Mouse (Mus musculus): ENCODE results near the gene Mrps9.
"Not testable (repeated sequence)": the region's sequence is repeated elsewhere in the genome, so short reads cannot be mapped to it uniquely, and the experiment has no call there.

The Mrps9 gene

GRCm38 (mm10) chr1:42850663-42851397 lies at the start of gene Mrps9:
TSS of gene Mrps9 (plus strand) at chr1:42851233.
- peak; percentile 98 for DNase-seq

- DNase-seq: no peak
These were observed 37.7 kb upstream of the Mrps9 start for GRCm38 (mm10) chr1:42813301-42813845.

- no peak for DNase-seq
These were observed 36.0 kb upstream of the Mrps9 start for GRCm38 (mm10) chr1:42814798-42815619.

GRCm38 (mm10) chr1:42851398-42851767 lies 350 bp downstream of the Mrps9 start:
- DNase-seq: no peak

DNA sequence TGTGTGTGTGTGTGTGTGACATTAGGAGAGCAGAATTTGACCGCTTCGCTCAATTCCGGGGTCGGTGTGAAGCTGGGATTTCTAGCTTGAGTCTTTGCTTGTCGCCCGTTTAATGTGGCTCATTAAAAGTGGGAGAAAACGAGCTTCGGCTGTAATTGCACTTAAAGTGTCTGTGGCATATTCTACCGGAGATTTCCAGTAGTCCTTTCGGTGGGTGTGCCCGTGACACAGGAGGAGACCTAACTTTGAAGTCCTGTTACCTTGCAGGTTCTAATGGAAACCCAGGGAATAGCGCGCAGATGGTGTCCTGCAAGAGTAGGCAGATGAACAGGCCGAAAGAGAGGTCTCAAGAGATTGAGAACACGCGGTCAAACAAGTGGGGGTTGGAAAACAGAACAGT lies 777 bp downstream of the Mrps9 start:
- DNase-seq: no peak

- DNase-seq: no peak
These were observed 13.8 kb downstream of the Mrps9 start for GRCm38 (mm10) chr1:42864719-42865250.

- DNase-seq: no peak
These were observed 14.4 kb downstream of the Mrps9 start for GRCm38 (mm10) chr1:42865336-42865939.

- no peak for DNase-seq
These were observed 15.0 kb downstream of the Mrps9 start for GRCm38 (mm10) chr1:42865986-42866385.

DNA sequence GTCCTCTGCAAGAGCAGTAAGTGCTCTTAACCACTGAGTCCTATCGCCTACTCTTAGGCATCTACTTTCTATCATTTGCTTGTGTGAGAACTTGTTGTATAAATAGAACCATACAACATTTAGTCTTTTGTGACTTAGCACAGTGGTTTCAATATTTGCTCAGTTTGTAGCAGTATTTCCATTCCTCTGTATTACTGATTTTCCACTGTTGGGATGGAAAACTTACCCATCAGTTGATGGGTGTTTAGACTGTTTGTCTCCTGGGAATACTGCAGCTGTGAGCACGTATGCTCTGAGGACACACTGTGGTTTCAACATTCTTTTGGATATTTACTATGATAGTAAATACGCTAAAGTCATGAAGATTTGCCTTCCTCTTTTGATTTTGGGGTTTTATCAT lies 16.2 kb downstream of the Mrps9 start:
- DNase-seq: no peak

DNA sequence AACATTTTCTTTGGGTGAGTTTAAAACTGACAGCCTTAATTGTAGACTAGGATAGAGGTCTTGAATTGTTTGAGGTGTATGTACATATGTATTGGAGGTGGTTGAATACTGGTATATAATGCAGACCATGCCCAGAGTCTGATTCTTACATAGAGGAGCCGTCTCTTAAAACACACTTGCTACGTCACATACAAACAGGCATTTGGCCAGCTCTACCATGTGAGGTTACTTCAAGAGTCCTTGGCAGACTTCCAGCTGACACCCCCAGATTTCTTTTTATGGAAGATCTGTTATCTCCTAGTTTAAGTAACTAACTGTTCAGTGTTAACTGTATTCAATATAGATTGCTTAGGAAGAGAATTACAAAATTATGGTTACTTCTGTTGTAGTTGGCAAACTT lies 23.1 kb downstream of the Mrps9 start:
- DNase-seq: no peak

- DNase-seq: no peak
These were observed 24.2 kb downstream of the Mrps9 start for GRCm38 (mm10) chr1:42875271-42875670.

- DNase-seq: no peak
These were observed 25.5 kb downstream of the Mrps9 start for GRCm38 (mm10) chr1:42876463-42877093.

GRCm38 (mm10) chr1:42877264-42877663 lies 26.2 kb downstream of the Mrps9 start:
- DNase-seq: no peak

DNA sequence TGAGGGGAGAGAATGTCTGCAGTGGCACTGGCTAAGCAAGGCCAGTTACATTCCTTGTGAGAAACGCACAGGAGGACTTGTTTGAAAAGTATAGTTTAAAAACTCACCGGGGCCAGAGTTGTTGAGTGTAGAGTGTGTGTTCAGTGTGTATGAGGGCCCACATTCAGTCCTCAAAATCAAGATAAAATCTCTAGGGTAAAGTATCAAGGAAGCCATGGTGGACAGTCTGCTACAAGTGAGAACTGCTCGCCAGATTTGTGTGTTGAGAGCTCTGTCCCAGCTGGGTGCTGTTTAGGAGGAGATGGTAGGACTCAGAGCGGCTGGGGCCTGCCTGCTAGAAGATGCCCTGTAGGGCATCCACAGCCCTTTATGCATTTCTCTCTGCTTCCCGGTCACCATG lies 27.8 kb downstream of the Mrps9 start:
- no peak for DNase-seq

DNA sequence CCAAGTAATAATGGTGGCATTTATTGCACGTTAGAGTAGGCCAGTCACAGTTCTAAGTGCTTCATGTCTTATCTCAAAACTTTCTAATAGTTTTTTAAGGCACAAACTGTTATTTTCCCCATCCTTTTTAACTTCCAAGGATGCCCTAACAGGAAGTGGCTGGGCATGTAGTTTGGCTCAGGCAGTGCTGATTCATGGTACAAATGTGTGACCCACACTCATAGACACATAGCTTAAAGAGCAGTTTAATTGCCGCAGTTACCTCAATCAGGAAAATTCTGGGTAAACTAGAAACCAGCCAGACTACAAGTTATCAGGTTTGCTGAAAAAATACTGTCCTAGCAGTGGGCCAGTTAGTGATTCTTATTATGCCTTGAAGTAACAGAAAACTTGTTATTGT lies 31.2 kb downstream of the Mrps9 start:
- no peak for DNase-seq

- not testable (repeated sequence) for DNase-seq
These were observed 32.4 kb downstream of the Mrps9 start for GRCm38 (mm10) chr1:42883418-42883817.

DNA sequence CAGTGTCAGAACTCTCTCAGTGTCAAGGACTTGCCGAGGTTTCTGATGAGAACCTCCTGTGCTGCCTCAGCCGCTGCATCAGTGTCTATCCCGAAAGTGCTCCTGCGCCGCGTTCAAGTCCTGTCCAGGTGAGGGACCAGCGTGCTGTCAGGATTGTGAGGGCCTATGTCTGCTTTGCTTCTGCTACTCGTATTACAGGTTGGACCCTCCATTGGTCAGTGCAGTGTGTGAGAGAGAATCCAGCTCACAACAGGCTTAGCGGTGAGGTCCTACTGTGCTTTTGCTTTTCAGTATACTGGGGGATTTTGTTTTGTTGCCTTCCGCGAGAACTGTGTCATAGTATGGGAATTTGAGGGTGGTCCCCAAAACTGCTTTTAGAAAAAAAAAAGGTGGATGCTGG lies 36.8 kb downstream of the Mrps9 start:
- no peak for DNase-seq

- DNase-seq: peak in 1 of 2 experiments; percentile 24
These were observed 37.7 kb downstream of the Mrps9 start for GRCm38 (mm10) chr1:42888541-42889349.

DNA sequence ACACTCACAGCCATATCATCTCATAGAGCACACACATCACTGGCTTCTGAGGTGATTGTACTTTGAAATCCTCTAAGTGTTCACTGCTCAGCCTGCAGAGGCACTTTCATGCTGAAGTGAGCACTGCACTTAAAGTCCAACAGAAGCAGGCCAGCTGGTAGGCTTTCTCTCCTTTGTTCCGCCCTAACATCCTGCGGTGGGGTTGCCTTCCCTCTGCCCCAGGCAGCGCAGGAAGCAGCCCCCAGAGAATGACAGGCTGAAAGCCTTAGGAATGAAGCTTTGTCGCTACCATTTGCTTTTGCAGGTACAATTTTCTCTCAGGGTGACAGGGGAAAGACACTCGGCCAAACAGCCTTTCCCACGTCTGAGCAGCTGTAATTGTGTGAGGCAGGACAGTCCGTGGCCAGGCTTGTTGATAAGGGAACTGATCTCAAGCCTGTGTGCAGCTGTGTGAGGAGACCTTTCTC lies 38.4 kb downstream of the Mrps9 start:
- DNase-seq: peak; percentile 40 to 52

DNA sequence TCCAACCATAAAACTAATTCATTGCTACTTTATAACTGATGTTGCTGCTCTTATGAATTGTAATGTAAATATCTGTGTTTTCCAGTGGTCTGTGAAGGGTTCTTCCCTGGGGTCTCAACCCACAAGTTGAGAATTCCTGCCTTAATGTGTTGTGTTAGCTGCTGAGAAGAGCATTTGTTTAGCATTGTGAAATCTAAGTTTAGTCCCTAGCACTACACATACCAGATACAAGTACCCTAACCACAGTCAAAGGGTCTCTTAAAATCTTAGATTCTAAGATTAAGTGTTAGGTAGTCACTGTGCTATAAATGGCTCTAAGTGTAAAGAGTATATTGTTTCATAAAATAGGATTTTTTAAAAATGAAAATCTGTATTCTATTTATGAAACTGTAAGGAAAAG lies 43.7 kb downstream of the Mrps9 start:
- no peak for DNase-seq

GRCm38 (mm10) chr1:42905148-42905547 lies 54.1 kb downstream of the Mrps9 start:
- no peak for DNase-seq

DNA sequence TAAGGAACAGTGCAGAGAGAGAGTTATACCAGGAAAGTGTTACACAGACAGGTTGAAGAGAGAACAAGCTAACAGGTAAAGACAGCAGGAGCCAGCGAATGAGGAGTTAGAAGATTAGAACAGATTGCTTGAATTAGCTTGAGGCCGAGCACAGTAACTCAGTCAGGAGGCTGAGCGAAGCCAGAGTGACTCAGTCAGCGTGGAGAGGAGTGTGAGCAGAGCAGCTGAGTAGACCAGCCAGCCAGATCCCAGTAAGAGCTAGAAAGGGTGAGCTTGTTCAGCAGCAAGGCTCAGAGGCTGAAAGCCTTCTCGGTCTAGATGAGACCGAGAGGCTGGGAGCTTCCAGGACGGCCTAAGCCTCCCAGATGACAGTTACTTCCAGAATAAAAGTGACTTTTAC lies 55.7 kb downstream of the Mrps9 start:
- no peak for DNase-seq

Data from kidney, postnatal 4 days (tissue).